Mouse (Mus musculus) midbrain, embryonic 16.5 days (tissue): ENCODE measurements around the gene Stam. TPM values are rescaled to one million over a fixed set of nuclear protein-coding genes. Genes with fewer than 3 reads are reported as not detected.
"Not testable (repeated sequence)": the region's sequence is repeated elsewhere in the genome, so short reads cannot be mapped to it uniquely, and the experiment has no call there.

Experiments used
- ATAC-seq: fragments of 200-750 bp; cut with Nextera tagmentation; 2 replicates; pipeline ENCODE4 v1.8.0; 2017; ENCODE audit warnings: moderate TSS enrichment
- H3K27ac ChIP-seq: fragments of 300-500 bp; sonication (generic); 2 replicates; pipeline ENCODE4 v1.5.1; 2014; ENCODE audit warnings: mild to moderate bottlenecking, low read length, mixed read lengths
- H3K27me3 ChIP-seq: fragments of 300-500 bp; sonication (generic); 2 replicates; pipeline ENCODE4 v1.6.1; 2014; ENCODE audit warnings: low read depth, low read length, mixed read lengths; ENCODE audit not compliant: control insufficient read depth, insufficient read depth
- H3K36me3 ChIP-seq: fragments of 300-500 bp; sonication (generic); 2 replicates; pipeline ENCODE4 v1.6.1; 2014; ENCODE audit warnings: mild to moderate bottlenecking, low read length, moderate library complexity, mixed read lengths; ENCODE audit not compliant: control insufficient read depth, insufficient read depth
- H3K4me1 ChIP-seq: fragments of 300-500 bp; sonication (generic); 2 replicates; pipeline ENCODE4 v1.6.1; 2014; ENCODE audit warnings: mild to moderate bottlenecking, low read length, mixed read lengths; ENCODE audit not compliant: control insufficient read depth, insufficient read depth
- H3K4me2 ChIP-seq: fragments of 300-500 bp; sonication (generic); 2 replicates; pipeline ENCODE4 v1.6.1; 2014; ENCODE audit warnings: mild to moderate bottlenecking, low read length, mixed read lengths
- H3K4me3 ChIP-seq: fragments of 300-500 bp; sonication (generic); 2 replicates; pipeline ENCODE4 v1.5.1; 2014; ENCODE audit warnings: low read depth, mild to moderate bottlenecking, low read length, moderate library complexity, mixed read lengths
- H3K9ac ChIP-seq: fragments of 300-500 bp; sonication (generic); 2 replicates; pipeline ENCODE4 v1.6.1; 2014; ENCODE audit warnings: low read depth, low read length, mixed read lengths
- H3K9me3 ChIP-seq: fragments of 300-500 bp; sonication (generic); replicated peaks from 2 replicates; pipeline ENCODE4 v1.6.1; 2014; ENCODE audit warnings: mild to moderate bottlenecking, low read length, mixed read lengths; ENCODE audit not compliant: control insufficient read depth, poor library complexity, severe bottlenecking
- WGBS: fragments of 180-500 bp; shearing (Covaris S2); extraction: QIAGEN DNeasy Blood & Tissue Kit; methylation state at CpG from one replicate; pipeline ENCODE4 v1.1.7; 2014; 5-methylcytosine and 5-hydroxymethylcytosine counted together
- polyA plus RNA-seq: library from polyadenylated mRNA; unstranded; fragments of >200 nt; fragmentation: Nextera tagmentation; extraction: Ambion mirVana; gene quantifications from 2 replicates; pipeline ENCODE4 v1.2.1, GENCODE M21; 2015

Stam gene
- polyA plus RNA-seq, 1 experiment from 2014 or later, result 141 TPM

GRCm38 (mm10) chr2:14055168-14055565 is 18.7 kb upstream of the Stam start:
- H3K9ac ChIP-seq, result peak overlapping the region; percentile 90

GRCm38 (mm10) chr2:14055566-14056331 is 18.1 kb upstream of the Stam start, which contains the start of gene Hacd1:
Hacd1 (minus strand) TSS chr2:14056135.
- peak within 1 kb of the TSS; percentile 58 for H3K4me3 ChIP-seq
- peak within 1 kb of the TSS; percentile 90 for H3K9ac ChIP-seq
- ATAC-seq, result peak; percentile 91
- no peaks in the 10 kb centered on the region for H3K27me3 ChIP-seq
- H3K4me1 ChIP-seq, result peaks cover 15% of the 10 kb centered on the region
- WGBS, result 0% methylated on average over 46 of the region's 101 CpGs
- H3K36me3 ChIP-seq, result no peaks in the 10 kb centered on the region
- H3K4me2 ChIP-seq, result peak within 1 kb of the TSS; percentile 63
- H3K9me3 ChIP-seq, result no peaks in the 10 kb centered on the region
- H3K27ac ChIP-seq, result peak within 1 kb of the TSS; percentile 93

More at GRCm38 (mm10) chr2:14055168-14055565, 18.7 kb upstream of the Stam start:
- WGBS, result 0% methylated on average over 51 of the region's 58 CpGs
- Histone ChIP-seq H3K4me1 (peaks cover 15% of the 10 kb centered on the region), H3K4me3 (peak overlapping the region; percentile 58), H3K36me3 (no peaks in the 10 kb centered on the region), H3K27ac (peak overlapping the region; percentile 93), H3K4me2 (peak overlapping the region; percentile 63), H3K27me3 (no peaks in the 10 kb centered on the region), H3K9me3 (no peaks in the 10 kb centered on the region)
- ATAC-seq, result peak; percentile 92

GRCm38 (mm10) chr2:14065704-14066650 is 7.9 kb upstream of the Stam start:
- no peaks in the 10 kb centered on the region for H3K9me3 ChIP-seq
- H3K36me3 ChIP-seq, result no peaks in the 10 kb centered on the region
- WGBS, result 79% methylated on average over 2 of the region's 2 CpGs
- H3K4me2 ChIP-seq, result no peak overlapping the region
- H3K27ac ChIP-seq, result no peak overlapping the region
- no peak overlapping the region for H3K9ac ChIP-seq
- H3K4me1 ChIP-seq, result no peaks in the 10 kb centered on the region
- H3K4me3 ChIP-seq, result no peak overlapping the region
- no peak for ATAC-seq
- no peaks in the 10 kb centered on the region for H3K27me3 ChIP-seq

- no peaks in the 10 kb centered on the region for H3K9me3 ChIP-seq
- no peaks in the 10 kb centered on the region for H3K27me3 ChIP-seq
- WGBS, result 97% methylated on average over 2 of the region's 2 CpGs
- H3K9ac ChIP-seq, result no peak overlapping the region
- no peaks in the 10 kb centered on the region for H3K36me3 ChIP-seq
- H3K4me1 ChIP-seq, result peaks cover 4% of the 10 kb centered on the region; the same call in 1 of the 2 replicates
- H3K4me2 ChIP-seq, result no peak overlapping the region
- no peak for ATAC-seq
- H3K4me3 ChIP-seq, result no peak overlapping the region
- H3K27ac ChIP-seq, result no peak overlapping the region
Measured at GRCm38 (mm10) chr2:14069027-14069426, 4.9 kb upstream of the Stam start.

- Histone ChIP-seq H3K9ac (no peak overlapping the region), H3K4me1 (peaks cover 12% of the 10 kb centered on the region), H3K9me3 (no peaks in the 10 kb centered on the region), H3K36me3 (no peaks in the 10 kb centered on the region), H3K4me2 (no peak overlapping the region), H3K4me3 (no peak overlapping the region), H3K27me3 (no peaks in the 10 kb centered on the region), H3K27ac (no peak overlapping the region)
- WGBS, result 84% methylated on average over 8 of the region's 8 CpGs
- ATAC-seq, result no peak
Measured at GRCm38 (mm10) chr2:14070466-14070865, 3.4 kb upstream of the Stam start.

- 21% methylated on average over 8 of the region's 8 CpGs for WGBS
- peak overlapping the region; percentile 92 for H3K4me3 ChIP-seq
- no peaks in the 10 kb centered on the region for H3K27me3 ChIP-seq
- peak overlapping the region; percentile 94 for H3K9ac ChIP-seq
- H3K4me2 ChIP-seq, result peak overlapping the region; percentile 55
- ATAC-seq, result no peak
- H3K36me3 ChIP-seq, result no peaks in the 10 kb centered on the region
- peak overlapping the region; percentile 97 for H3K27ac ChIP-seq
- no peaks in the 10 kb centered on the region for H3K9me3 ChIP-seq
- peaks cover 22% of the 10 kb centered on the region for H3K4me1 ChIP-seq
Measured at GRCm38 (mm10) chr2:14073008-14073361, 913 bp upstream of the Stam start.

GRCm38 (mm10) chr2:14074221-14074901 is 463 bp downstream of the Stam start:
- Histone ChIP-seq H3K4me3 (peak overlapping the region; percentile 92), H3K4me1 (peaks cover 22% of the 10 kb centered on the region), H3K4me2 (peak overlapping the region; percentile 60), H3K27me3 (no peaks in the 10 kb centered on the region), H3K9me3 (no peaks in the 10 kb centered on the region), H3K9ac (peak overlapping the region; percentile 94), H3K36me3 (no peaks in the 10 kb centered on the region), H3K27ac (peak overlapping the region; percentile 97)
- ATAC-seq, result no peak; the same call in 1 of the 2 replicates
- WGBS, result under 1% methylated on average over 34 of the region's 38 CpGs

GRCm38 (mm10) chr2:14078527-14078926 is 4.6 kb downstream of the Stam start:
- not testable (repeated sequence) for H3K4me2 ChIP-seq, H3K9ac ChIP-seq, ATAC-seq, H3K27me3 ChIP-seq, H3K9me3 ChIP-seq, H3K27ac ChIP-seq, H3K4me3 ChIP-seq, H3K36me3 ChIP-seq
- peaks cover 18% of the 10 kb centered on the region for H3K4me1 ChIP-seq
- WGBS, result 93% methylated on average over 8 of the region's 9 CpGs
